Mouse (Mus musculus): ENCODE results near the gene Rab3il1. TPM values are rescaled to one million over a fixed set of nuclear protein-coding genes. Genes with fewer than 3 reads are reported as not detected.

Rab3il1 gene
- polyA plus RNA-seq, 1 experiment from 2014 or later, result 36.8 TPM

GRCm38 (mm10) chr19:10066189-10066500 is 64.7 kb downstream of the Rab3il1 start:
- ATAC-seq (ENCODE audit: low FRiP score), result no peak
- WGBS, result 93% methylated on average over 4 of the region's 4 CpGs

GRCm38 (mm10) chr19:10066502-10066901 is 65.0 kb downstream of the Rab3il1 start:
- 95% methylated on average over 3 of the region's 3 CpGs for WGBS
- H3K36me3 ChIP-seq (ENCODE audit: control insufficient read depth, insufficient read depth, low read length), result peaks cover 75% of the 10 kb centered on the region
- H3K27ac ChIP-seq (ENCODE audit: low read depth, low read length), result no peak overlapping the region
- H3K27me3 ChIP-seq (ENCODE audit: control insufficient read depth, insufficient read depth, low read length), result no peaks in the 10 kb centered on the region
- no peak overlapping the region for H3K4me2 ChIP-seq
- H3K9me3 ChIP-seq (ENCODE audit: control insufficient read depth, low read length), result no peaks in the 10 kb centered on the region
- ATAC-seq (ENCODE audit: low FRiP score) (no peak), DNase-seq (ENCODE audit: low spot score, missing footprints) (no peak)
- H3K9ac ChIP-seq (ENCODE audit: low read length), result no peak overlapping the region
- H3K4me1 ChIP-seq (ENCODE audit: control insufficient read depth, insufficient read depth, low read length), result no peaks in the 10 kb centered on the region
- no peak overlapping the region for H3K4me3 ChIP-seq (ENCODE audit: low read depth, low read length)

More at GRCm38 (mm10) chr19:10066189-10066500, 64.7 kb downstream of the Rab3il1 start:
- H3K36me3 ChIP-seq (ENCODE audit: control insufficient read depth, insufficient read depth, low read length), result peaks cover 72% of the 10 kb centered on the region
- H3K4me1 ChIP-seq (ENCODE audit: control insufficient read depth, insufficient read depth, low read length), result no peaks in the 10 kb centered on the region; the same call in 1 of the 2 replicates
- no peak overlapping the region for H3K4me3 ChIP-seq (ENCODE audit: low read depth, low read length)
- H3K9ac ChIP-seq (ENCODE audit: low read length), result no peak overlapping the region
- no peak overlapping the region for H3K27ac ChIP-seq (ENCODE audit: low read depth, low read length)
- no peaks in the 10 kb centered on the region for H3K27me3 ChIP-seq (ENCODE audit: control insufficient read depth, insufficient read depth, low read length)
- no peaks in the 10 kb centered on the region for H3K9me3 ChIP-seq (ENCODE audit: control insufficient read depth, low read length)
- DNase-seq (ENCODE audit: low spot score, missing footprints), result no peak
- H3K4me2 ChIP-seq, result no peak overlapping the region

GRCm38 (mm10) chr19:10067701-10068100 is 66.2 kb downstream of the Rab3il1 start:
- Histone ChIP-seq H3K9me3 (ENCODE audit: control insufficient read depth, low read length) (no peaks in the 10 kb centered on the region), H3K4me2 (no peak overlapping the region), H3K27ac (ENCODE audit: low read depth, low read length) (no peak overlapping the region), H3K4me1 (ENCODE audit: control insufficient read depth, insufficient read depth, low read length) (no peaks in the 10 kb centered on the region), H3K27me3 (ENCODE audit: control insufficient read depth, insufficient read depth, low read length) (no peaks in the 10 kb centered on the region), H3K36me3 (ENCODE audit: control insufficient read depth, insufficient read depth, low read length) (peaks cover 69% of the 10 kb centered on the region), H3K4me3 (ENCODE audit: low read depth, low read length) (no peak overlapping the region), H3K9ac (ENCODE audit: low read length) (no peak overlapping the region)
- DNase-seq (ENCODE audit: low spot score, missing footprints) (no peak), ATAC-seq (ENCODE audit: low FRiP score) (no peak)
- WGBS, result 90% methylated on average over 7 of the region's 7 CpGs

GRCm38 (mm10) chr19:10070186-10070980 is 68.9 kb downstream of the Rab3il1 start:
- H3K4me3 ChIP-seq (ENCODE audit: low read depth, low read length), result no peak overlapping the region
- DNase-seq (ENCODE audit: low spot score, missing footprints) (no peak), ATAC-seq (ENCODE audit: low FRiP score) (no peak)
- H3K36me3 ChIP-seq (ENCODE audit: control insufficient read depth, insufficient read depth, low read length), result peaks cover 69% of the 10 kb centered on the region
- no peak overlapping the region for H3K27ac ChIP-seq (ENCODE audit: low read depth, low read length)
- no peak overlapping the region for H3K9ac ChIP-seq (ENCODE audit: low read length)
- no peaks in the 10 kb centered on the region for H3K27me3 ChIP-seq (ENCODE audit: control insufficient read depth, insufficient read depth, low read length)
- no peak overlapping the region for H3K4me2 ChIP-seq
- 96% methylated on average over 8 of the region's 8 CpGs for WGBS
- no peaks in the 10 kb centered on the region for H3K9me3 ChIP-seq (ENCODE audit: control insufficient read depth, low read length)
- H3K4me1 ChIP-seq (ENCODE audit: control insufficient read depth, insufficient read depth, low read length), result no peaks in the 10 kb centered on the region

- DNase-seq (ENCODE audit: low spot score, missing footprints) (no peak), ATAC-seq (ENCODE audit: low FRiP score) (no peak)
- 89% methylated on average over 5 of the region's 5 CpGs for WGBS
- Histone ChIP-seq H3K4me3 (ENCODE audit: low read depth, low read length) (no peak overlapping the region), H3K9ac (ENCODE audit: low read length) (no peak overlapping the region), H3K27ac (ENCODE audit: low read depth, low read length) (no peak overlapping the region), H3K27me3 (ENCODE audit: control insufficient read depth, insufficient read depth, low read length) (no peaks in the 10 kb centered on the region), H3K36me3 (ENCODE audit: control insufficient read depth, insufficient read depth, low read length) (peaks cover 70% of the 10 kb centered on the region), H3K4me1 (ENCODE audit: control insufficient read depth, insufficient read depth, low read length) (no peaks in the 10 kb centered on the region), H3K4me2 (no peak overlapping the region), H3K9me3 (ENCODE audit: control insufficient read depth, low read length) (no peaks in the 10 kb centered on the region)
Measured at GRCm38 (mm10) chr19:10071166-10071565, 69.7 kb downstream of the Rab3il1 start.

- Histone ChIP-seq H3K4me1 (ENCODE audit: control insufficient read depth, insufficient read depth, low read length) (no peaks in the 10 kb centered on the region), H3K4me2 (no peak overlapping the region), H3K27me3 (ENCODE audit: control insufficient read depth, insufficient read depth, low read length) (no peaks in the 10 kb centered on the region), H3K9ac (ENCODE audit: low read length) (no peak overlapping the region), H3K36me3 (ENCODE audit: control insufficient read depth, insufficient read depth, low read length) (peaks cover 70% of the 10 kb centered on the region), H3K9me3 (ENCODE audit: control insufficient read depth, low read length) (no peaks in the 10 kb centered on the region), H3K4me3 (ENCODE audit: low read depth, low read length) (no peak overlapping the region), H3K27ac (ENCODE audit: low read depth, low read length) (no peak overlapping the region)
- DNase-seq (ENCODE audit: low spot score, missing footprints) (no peak), ATAC-seq (ENCODE audit: low FRiP score) (peak; percentile 45; the same call in 1 of the 2 replicates)
- 68% methylated on average over 4 of the region's 4 CpGs for WGBS
Measured at GRCm38 (mm10) chr19:10071892-10072291, 70.4 kb downstream of the Rab3il1 start.

GRCm38 (mm10) chr19:10073145-10073544 is 71.7 kb downstream of the Rab3il1 start:
- no peak overlapping the region for H3K4me2 ChIP-seq
- WGBS, result 97% methylated on average over 5 of the region's 5 CpGs
- no peak for DNase-seq (ENCODE audit: low spot score, missing footprints)

GRCm38 (mm10) chr19:10078392-10078791 is 76.9 kb downstream of the Rab3il1 start:
- H3K9ac ChIP-seq (ENCODE audit: low read length), result no peak overlapping the region
- no peaks in the 10 kb centered on the region for H3K4me1 ChIP-seq (ENCODE audit: control insufficient read depth, insufficient read depth, low read length)
- no peak overlapping the region for H3K4me3 ChIP-seq (ENCODE audit: low read depth, low read length)
- H3K36me3 ChIP-seq (ENCODE audit: control insufficient read depth, insufficient read depth, low read length), result peaks cover 80% of the 10 kb centered on the region
- DNase-seq (ENCODE audit: low spot score, missing footprints) (no peak), ATAC-seq (ENCODE audit: low FRiP score) (no peak)
- H3K4me2 ChIP-seq, result no peak overlapping the region
- H3K9me3 ChIP-seq (ENCODE audit: control insufficient read depth, low read length), result no peaks in the 10 kb centered on the region
- WGBS, result 86% methylated on average over 6 of the region's 6 CpGs
- no peaks in the 10 kb centered on the region for H3K27me3 ChIP-seq (ENCODE audit: control insufficient read depth, insufficient read depth, low read length)
- no peak overlapping the region for H3K27ac ChIP-seq (ENCODE audit: low read depth, low read length)

More at GRCm38 (mm10) chr19:10073145-10073544, 71.7 kb downstream of the Rab3il1 start:
- H3K9me3 ChIP-seq (ENCODE audit: control insufficient read depth, low read length), result no peaks in the 10 kb centered on the region
- no peak for ATAC-seq (ENCODE audit: low FRiP score)
- H3K4me3 ChIP-seq (ENCODE audit: low read depth, low read length), result no peak overlapping the region
- H3K4me1 ChIP-seq (ENCODE audit: control insufficient read depth, insufficient read depth, low read length), result no peaks in the 10 kb centered on the region
- H3K27me3 ChIP-seq (ENCODE audit: control insufficient read depth, insufficient read depth, low read length), result no peaks in the 10 kb centered on the region
- no peak overlapping the region for H3K9ac ChIP-seq (ENCODE audit: low read length)
- H3K27ac ChIP-seq (ENCODE audit: low read depth, low read length), result no peak overlapping the region
- H3K36me3 ChIP-seq (ENCODE audit: control insufficient read depth, insufficient read depth, low read length), result peaks cover 75% of the 10 kb centered on the region

- no peak for DNase-seq (ENCODE audit: low spot score, missing footprints)
- WGBS, result 95% methylated on average over 7 of the region's 7 CpGs
- Histone ChIP-seq H3K36me3 (ENCODE audit: control insufficient read depth, insufficient read depth, low read length) (peaks cover 66% of the 10 kb centered on the region), H3K4me3 (ENCODE audit: low read depth, low read length) (no peak overlapping the region), H3K9me3 (ENCODE audit: control insufficient read depth, low read length) (no peaks in the 10 kb centered on the region), H3K4me1 (ENCODE audit: control insufficient read depth, insufficient read depth, low read length) (no peaks in the 10 kb centered on the region), H3K27ac (ENCODE audit: low read depth, low read length) (no peak overlapping the region), H3K4me2 (no peak overlapping the region), H3K27me3 (ENCODE audit: control insufficient read depth, insufficient read depth, low read length) (no peaks in the 10 kb centered on the region), H3K9ac (ENCODE audit: low read length) (no peak overlapping the region)
- ATAC-seq (ENCODE audit: low FRiP score), result no peak
Measured at GRCm38 (mm10) chr19:10080384-10080783, 78.9 kb downstream of the Rab3il1 start.
